Mouse (Mus musculus): Measurements from ENCODE around the gene Des. TPM values are rescaled to one million over a fixed set of nuclear protein-coding genes. Genes with fewer than 3 reads are reported as not detected.
A peak's percentile ranks its signal among the peaks of the same experiment; 100 is the strongest.

Gene Des
- polyA plus RNA-seq, 1 experiment from 2014 or later, result 42.9 TPM

GRCm38 (mm10) chr1:75405547-75405946 is 45.4 kb downstream of the Des start:
- Histone ChIP-seq H3K4me1 (ENCODE audit: insufficient read depth) (peaks cover 7% of the 10 kb centered on the region; the same call in 1 of the 2 replicates), H3K27ac (ENCODE audit: low read depth) (no peak overlapping the region), H3K4me3 (ENCODE audit: low read depth, low read length) (no peak overlapping the region), H3K36me3 (ENCODE audit: insufficient read depth) (peaks cover 62% of the 10 kb centered on the region), H3K9me3 (ENCODE audit: low read depth, low read length) (no peaks in the 10 kb centered on the region), H3K9ac (no peak overlapping the region), H3K4me2 (no peak overlapping the region), H3K27me3 (ENCODE audit: insufficient read depth, low read length) (no peaks in the 10 kb centered on the region)
- no peak for TF ChIP-seq CTCF (IDR thresholded peaks at IDR 0.05; ENCODE audit: low read depth)
- ATAC-seq (ENCODE audit: insufficient read depth) (no peak), DNase-seq (no peak)
- WGBS, result 85% methylated on average over 3 of the region's 3 CpGs

- no peak overlapping the region for H3K4me2 ChIP-seq
- H3K36me3 ChIP-seq (ENCODE audit: insufficient read depth), result peaks cover 66% of the 10 kb centered on the region
- no peaks in the 10 kb centered on the region for H3K9me3 ChIP-seq (ENCODE audit: low read depth, low read length)
- WGBS, result 85% methylated on average over 15 of the region's 15 CpGs
- H3K27me3 ChIP-seq (ENCODE audit: insufficient read depth, low read length), result no peaks in the 10 kb centered on the region
- H3K9ac ChIP-seq, result no peak overlapping the region
- no peak overlapping the region for H3K4me3 ChIP-seq (ENCODE audit: low read depth, low read length)
- ATAC-seq (ENCODE audit: insufficient read depth), result no peak
- H3K27ac ChIP-seq (ENCODE audit: low read depth), result no peak overlapping the region
- no peak for TF ChIP-seq CTCF (IDR thresholded peaks at IDR 0.05; ENCODE audit: low read depth)
- no peak for DNase-seq
- H3K4me1 ChIP-seq (ENCODE audit: insufficient read depth), result 0 out of 2 replicates have a peak, but pooled peaks cover under 1% of the 10 kb centered on the region
These were observed 46.0 kb downstream of the Des start for GRCm38 (mm10) chr1:75406173-75406572.

GRCm38 (mm10) chr1:75407056-75407455 is 46.9 kb downstream of the Des start:
- Histone ChIP-seq H3K27ac (ENCODE audit: low read depth) (no peak overlapping the region), H3K36me3 (ENCODE audit: insufficient read depth) (peaks cover 62% of the 10 kb centered on the region), H3K4me2 (no peak overlapping the region), H3K4me3 (ENCODE audit: low read depth, low read length) (no peak overlapping the region), H3K9ac (no peak overlapping the region), H3K4me1 (ENCODE audit: insufficient read depth) (no peaks in the 10 kb centered on the region), H3K27me3 (ENCODE audit: insufficient read depth, low read length) (no peaks in the 10 kb centered on the region), H3K9me3 (ENCODE audit: low read depth, low read length) (no peaks in the 10 kb centered on the region)
- DNase-seq (no peak), ATAC-seq (ENCODE audit: insufficient read depth) (no peak)
- 87% methylated on average over 9 of the region's 9 CpGs for WGBS
- TF ChIP-seq CTCF (IDR thresholded peaks at IDR 0.05; ENCODE audit: low read depth), result no peak

GRCm38 (mm10) chr1:75408210-75408609 is 48.1 kb downstream of the Des start:
- H3K4me3 ChIP-seq (ENCODE audit: low read depth, low read length), result no peak overlapping the region
- DNase-seq, result peak; percentile 28
- ATAC-seq (ENCODE audit: insufficient read depth), result no peak; the same call in 1 of the 2 replicates
- H3K27ac ChIP-seq (ENCODE audit: low read depth), result peak overlapping the region; percentile 18; the same call in 1 of the 2 replicates
- H3K4me1 ChIP-seq (ENCODE audit: insufficient read depth), result no peaks in the 10 kb centered on the region
- H3K9me3 ChIP-seq (ENCODE audit: low read depth, low read length), result no peaks in the 10 kb centered on the region
- peaks cover 56% of the 10 kb centered on the region; the same call in 1 of the 2 replicates for H3K36me3 ChIP-seq (ENCODE audit: insufficient read depth)
- no peak for TF ChIP-seq CTCF (IDR thresholded peaks at IDR 0.05; ENCODE audit: low read depth)
- WGBS, result 33% methylated on average over 4 of the region's 4 CpGs
- no peak overlapping the region for H3K4me2 ChIP-seq
- no peaks in the 10 kb centered on the region for H3K27me3 ChIP-seq (ENCODE audit: insufficient read depth, low read length)
- H3K9ac ChIP-seq, result no peak overlapping the region

- Histone ChIP-seq H3K4me3 (ENCODE audit: low read depth, low read length) (no peak overlapping the region), H3K36me3 (ENCODE audit: insufficient read depth) (peaks cover 42% of the 10 kb centered on the region; the same call in 1 of the 2 replicates), H3K9ac (no peak overlapping the region), H3K4me1 (ENCODE audit: insufficient read depth) (no peaks in the 10 kb centered on the region), H3K9me3 (ENCODE audit: low read depth, low read length) (no peaks in the 10 kb centered on the region), H3K27me3 (ENCODE audit: insufficient read depth, low read length) (no peaks in the 10 kb centered on the region), H3K27ac (ENCODE audit: low read depth) (no peak overlapping the region), H3K4me2 (no peak overlapping the region)
- TF ChIP-seq CTCF (IDR thresholded peaks at IDR 0.05; ENCODE audit: low read depth), result no peak
- no peak for ATAC-seq (ENCODE audit: insufficient read depth)
- no peak for DNase-seq
- WGBS, result 90% methylated on average over 7 of the region's 7 CpGs
These were observed 49.8 kb downstream of the Des start for GRCm38 (mm10) chr1:75409950-75410349.

DNA sequence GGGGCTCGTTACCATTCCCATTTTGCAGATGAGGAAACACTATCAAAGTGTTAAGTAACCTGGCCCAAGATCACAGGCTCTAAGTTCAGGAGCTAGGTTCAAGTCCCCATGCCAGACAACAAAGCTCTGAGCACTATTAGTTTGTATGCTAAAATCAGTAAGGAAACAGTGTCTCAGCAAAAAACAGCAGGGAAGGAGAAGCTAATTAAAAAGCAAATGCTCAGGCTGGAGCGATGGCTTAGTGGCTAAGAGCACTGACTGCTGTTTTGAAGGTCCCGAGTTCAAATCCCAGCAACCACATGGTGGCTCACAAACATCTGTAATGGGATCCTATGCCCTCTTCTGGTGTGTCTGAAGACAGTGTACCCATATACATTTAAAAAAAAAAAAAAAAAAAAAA is 52.1 kb downstream of the Des start:
- no peaks in the 10 kb centered on the region for H3K27me3 ChIP-seq (ENCODE audit: insufficient read depth, low read length)
- no peak for DNase-seq
- no peak overlapping the region for H3K27ac ChIP-seq (ENCODE audit: low read depth)
- peaks cover 40% of the 10 kb centered on the region; the same call in 1 of the 2 replicates for H3K36me3 ChIP-seq (ENCODE audit: insufficient read depth)
- 91% methylated on average over 3 of the region's 3 CpGs for WGBS
- ATAC-seq (ENCODE audit: insufficient read depth), result no peak
- H3K4me2 ChIP-seq, result no peak overlapping the region
- H3K4me3 ChIP-seq (ENCODE audit: low read depth, low read length), result no peak overlapping the region
- no peak overlapping the region for H3K9ac ChIP-seq
- no peaks in the 10 kb centered on the region for H3K4me1 ChIP-seq (ENCODE audit: insufficient read depth)
- H3K9me3 ChIP-seq (ENCODE audit: low read depth, low read length), result no peaks in the 10 kb centered on the region
- no peak for TF ChIP-seq CTCF (IDR thresholded peaks at IDR 0.05; ENCODE audit: low read depth)

- no peaks in the 10 kb centered on the region for H3K27me3 ChIP-seq (ENCODE audit: insufficient read depth, low read length)
- 57% methylated on average over 3 of the region's 3 CpGs for WGBS
These were observed 53.6 kb downstream of the Des start for GRCm38 (mm10) chr1:75413749-75414148.

More at GRCm38 (mm10) chr1:75413749-75414148, 53.6 kb downstream of the Des start:
- Histone ChIP-seq H3K9ac (no peak overlapping the region), H3K4me2 (no peak overlapping the region), H3K4me3 (ENCODE audit: low read depth, low read length) (no peak overlapping the region), H3K9me3 (ENCODE audit: low read depth, low read length) (no peaks in the 10 kb centered on the region), H3K4me1 (ENCODE audit: insufficient read depth) (no peaks in the 10 kb centered on the region), H3K36me3 (ENCODE audit: insufficient read depth) (peaks cover 40% of the 10 kb centered on the region; the same call in 1 of the 2 replicates), H3K27ac (ENCODE audit: low read depth) (no peak overlapping the region)
- ATAC-seq (ENCODE audit: insufficient read depth) (no peak), DNase-seq (peak; percentile 33)
- TF ChIP-seq CTCF (IDR thresholded peaks at IDR 0.05; ENCODE audit: low read depth), result peak; percentile 54

Other genes starting within 250 kb of the Des start
- 9.2 and 10.0 TPM in 2 replicates for gene Nhej1, start 235.1 kb upstream of the Des start, polyA plus RNA-seq (2014; fragmentation: Nextera tagmentation; extraction: Ambion mirVana)
- gene Slc23a3, start 226.4 kb upstream of the Des start, polyA plus RNA-seq (2014; fragmentation: Nextera tagmentation; extraction: Ambion mirVana), result 0.20 and 0.23 TPM in 2 replicates
- gene Cnppd1, start 217.6 kb upstream of the Des start, polyA plus RNA-seq (2014; fragmentation: Nextera tagmentation; extraction: Ambion mirVana), result 31.5 and 32.4 TPM in 2 replicates
- 52.9 and 55.2 TPM in 2 replicates for gene Retreg2, start 217.6 kb upstream of the Des start, polyA plus RNA-seq (2014; fragmentation: Nextera tagmentation; extraction: Ambion mirVana)
- gene Zfand2b, start 191.7 kb upstream of the Des start, polyA plus RNA-seq (2014; fragmentation: Nextera tagmentation; extraction: Ambion mirVana), result 32.6 and 32.9 TPM in 2 replicates
- 15.4 and 16.8 TPM in 2 replicates for gene Abcb6, start 179.9 kb upstream of the Des start, polyA plus RNA-seq (2014; fragmentation: Nextera tagmentation; extraction: Ambion mirVana)
- gene Ankzf1, start 168.2 kb upstream of the Des start, polyA plus RNA-seq (2014; fragmentation: Nextera tagmentation; extraction: Ambion mirVana), result 13.3 and 16.5 TPM in 2 replicates
- 25.2 and 27.5 TPM in 2 replicates for gene Atg9a, start 168.1 kb upstream of the Des start, polyA plus RNA-seq (2014; fragmentation: Nextera tagmentation; extraction: Ambion mirVana)
- gene Glb1l, start 149.5 kb upstream of the Des start, polyA plus RNA-seq (2014; fragmentation: Nextera tagmentation; extraction: Ambion mirVana), result 16.0 and 16.7 TPM in 2 replicates
- 115 and 119 TPM in 2 replicates for gene Stk16, start 149.5 kb upstream of the Des start, polyA plus RNA-seq (2014; fragmentation: Nextera tagmentation; extraction: Ambion mirVana)
- gene Tuba4a, start 140.5 kb upstream of the Des start, polyA plus RNA-seq (2014; fragmentation: Nextera tagmentation; extraction: Ambion mirVana), result 21.3 and 25.3 TPM in 2 replicates
- gene A630095N17Rik, start 128.2 kb upstream of the Des start, polyA plus RNA-seq (2014; fragmentation: Nextera tagmentation; extraction: Ambion mirVana), result not detected in 2 replicates
- 14.1 and 16.9 TPM in 2 replicates for gene Dnajb2, start 123.9 kb upstream of the Des start, polyA plus RNA-seq (2014; fragmentation: Nextera tagmentation; extraction: Ambion mirVana)
- 0.21 and 0.37 TPM in 2 replicates for gene Ptprn, start 95.8 kb upstream of the Des start, polyA plus RNA-seq (2014; fragmentation: Nextera tagmentation; extraction: Ambion mirVana)
- gene Resp18, start 81.9 kb upstream of the Des start, polyA plus RNA-seq (2014; fragmentation: Nextera tagmentation; extraction: Ambion mirVana), result not detected in 2 replicates
- gene Dnpep, start 42.3 kb upstream of the Des start, polyA plus RNA-seq (2014; fragmentation: Nextera tagmentation; extraction: Ambion mirVana), result 110 and 113 TPM in 2 replicates
- gene Speg, start 15.0 kb downstream of the Des start, polyA plus RNA-seq (2014; fragmentation: Nextera tagmentation; extraction: Ambion mirVana), result 40.1 and 44.7 TPM in 2 replicates
- 61.2 and 67.3 TPM in 2 replicates for gene Gmppa, start 75.6 kb downstream of the Des start, polyA plus RNA-seq (2014; fragmentation: Nextera tagmentation; extraction: Ambion mirVana)
- 0.12 and 0.18 TPM in 2 replicates for gene Asic4, start 90.1 kb downstream of the Des start, polyA plus RNA-seq (2014; fragmentation: Nextera tagmentation; extraction: Ambion mirVana)
- 32.8 and 35.1 TPM in 2 replicates for gene Chpf, start 119.0 kb downstream of the Des start, polyA plus RNA-seq (2014; fragmentation: Nextera tagmentation; extraction: Ambion mirVana)
- 0.26 and 0.72 TPM in 2 replicates for gene Tmem198, start 119.2 kb downstream of the Des start, polyA plus RNA-seq (2014; fragmentation: Nextera tagmentation; extraction: Ambion mirVana)
- gene Obsl1, start 146.1 kb downstream of the Des start, polyA plus RNA-seq (2014; fragmentation: Nextera tagmentation; extraction: Ambion mirVana), result 83.9 and 93.3 TPM in 2 replicates
- gene Inha, start 146.7 kb downstream of the Des start, polyA plus RNA-seq (2014; fragmentation: Nextera tagmentation; extraction: Ambion mirVana), result 1.7 and 2.1 TPM in 2 replicates
- gene Stk11ip, start 161.2 kb downstream of the Des start, polyA plus RNA-seq (2014; fragmentation: Nextera tagmentation; extraction: Ambion mirVana), result 18.5 and 19.0 TPM in 2 replicates
- 9.7 and 12.1 TPM in 2 replicates for gene Slc4a3, start 185.9 kb downstream of the Des start, polyA plus RNA-seq (2014; fragmentation: Nextera tagmentation; extraction: Ambion mirVana)